Mouse (Mus musculus): ENCODE measurements at regions not wholly inside any gene's neighbourhood (a gene's known extent, or its start where the extent isn't known, plus 50 kb on each side); places are given as distances from the start of the nearest gene placed in this dataset.

- TF ChIP-seq CTCF (conservative IDR thresholded peaks at IDR 0.05; ENCODE audit: insufficient read depth, insufficient read length, low read depth, low read length): no peak
- TF ChIP-seq POLR2A (IDR thresholded peaks at IDR 0.05; ENCODE audit: low read depth, low read length): no peak
Measured at GRCm38 (mm10) chr4:82176723-82177122, 528.8 kb downstream of the Nfib start.

Data from kidney, adult 2 months (tissue).